Mouse (Mus musculus) forebrain, embryonic 11.5 days (tissue): ENCODE data around the gene Fam160a2. TPM values are rescaled to one million over a fixed set of nuclear protein-coding genes. Genes with fewer than 3 reads are reported as not detected.
"Not testable (repeated sequence)": the region's sequence is repeated elsewhere in the genome, so short reads cannot be mapped to it uniquely, and the experiment has no call there.

Experiments
- ATAC-seq: fragments of 200-750 bp; cut with Nextera tagmentation; replicated peaks from 2 replicates; pipeline ENCODE4 v1.8.0; 2017; ENCODE audit warnings: moderate TSS enrichment; ENCODE audit not compliant: low FRiP score
- DNase-seq: peaks from one replicate; pipeline ENCODE4 v3.0.0-alpha.2; 2017; ENCODE audit warnings: low spot score
- H3K27ac ChIP-seq: fragments of 300-500 bp; sonication (generic); 2 replicates; pipeline ENCODE4 v1.5.1; 2014; ENCODE audit warnings: low read depth, low read length
- H3K27me3 ChIP-seq: fragments of 300-500 bp; sonication (generic); 2 replicates; pipeline ENCODE4 v1.6.1; 2014; ENCODE audit warnings: mild to moderate bottlenecking, low read length, mixed read lengths; ENCODE audit not compliant: control insufficient read depth, insufficient read depth
- H3K36me3 ChIP-seq: fragments of 300-500 bp; sonication (generic); 2 replicates; pipeline ENCODE4 v1.6.1; 2014; ENCODE audit warnings: mild to moderate bottlenecking, low read length, moderate library complexity, mixed read lengths; ENCODE audit not compliant: control insufficient read depth, insufficient read depth
- H3K4me1 ChIP-seq: fragments of 300-500 bp; sonication (generic); replicated peaks from 2 replicates; pipeline ENCODE4 v1.6.1; 2014; ENCODE audit warnings: low read length, mixed read lengths; ENCODE audit not compliant: control insufficient read depth, insufficient read depth
- H3K4me2 ChIP-seq: fragments of 300-500 bp; sonication (generic); 2 replicates; pipeline ENCODE4 v1.6.1; 2014; ENCODE audit warnings: low read depth, mild to moderate bottlenecking, low read length, moderate library complexity, mixed read lengths; ENCODE audit not compliant: severe bottlenecking
- H3K4me3 ChIP-seq: fragments of 300-500 bp; sonication (generic); 2 replicates; pipeline ENCODE4 v1.5.1; 2014; ENCODE audit warnings: low read depth, low read length
- H3K9ac ChIP-seq: fragments of 300-500 bp; sonication (generic); 2 replicates; pipeline ENCODE4 v1.6.1; 2014; ENCODE audit warnings: low read length
- H3K9me3 ChIP-seq: fragments of 300-500 bp; sonication (generic); 2 replicates; pipeline ENCODE4 v1.6.1; 2016; ENCODE audit warnings: low read length, mixed read lengths; ENCODE audit not compliant: control insufficient read depth
- WGBS: fragments of 180-500 bp; shearing (Covaris S2); extraction: QIAGEN DNeasy Blood & Tissue Kit; methylation state at CpG from one replicate; pipeline ENCODE4 v1.1.7; 2014; 5-methylcytosine and 5-hydroxymethylcytosine counted together
- polyA plus RNA-seq: library from polyadenylated mRNA; unstranded; fragments of >200 nt; fragmentation: Nextera tagmentation; extraction: Ambion mirVana; gene quantifications from 2 replicates; pipeline ENCODE4 v1.2.1, GENCODE M21; 2014

Gene Fam160a2
- polyA plus RNA-seq, 1 experiment from 2014 or later: 47.4 TPM

GRCm38 (mm10) chr7:105425424-105426043, 25.7 kb upstream of the Fam160a2 start, which contains the start of gene Cckbr:
Gene Cckbr (plus strand): TSS chr7:105425731.
- 1% methylated on average over 31 of the region's 31 CpGs for WGBS
- peak within 1 kb of the TSS; percentile 79 for H3K4me2 ChIP-seq
- no peak within 1 kb of the TSS for H3K27ac ChIP-seq
- peaks cover 11% of the 10 kb centered on the region for H3K27me3 ChIP-seq
- H3K9ac ChIP-seq: peak within 1 kb of the TSS; percentile 55
- H3K9me3 ChIP-seq: no peaks in the 10 kb centered on the region
- DNase-seq: peak; percentile 71
- peak; percentile 90 for ATAC-seq
- no peaks in the 10 kb centered on the region for H3K36me3 ChIP-seq
- H3K4me1 ChIP-seq: peaks cover 4% of the 10 kb centered on the region; the same call in 1 of the 2 replicates
- H3K4me3 ChIP-seq: peak within 1 kb of the TSS; percentile 45

DNA sequence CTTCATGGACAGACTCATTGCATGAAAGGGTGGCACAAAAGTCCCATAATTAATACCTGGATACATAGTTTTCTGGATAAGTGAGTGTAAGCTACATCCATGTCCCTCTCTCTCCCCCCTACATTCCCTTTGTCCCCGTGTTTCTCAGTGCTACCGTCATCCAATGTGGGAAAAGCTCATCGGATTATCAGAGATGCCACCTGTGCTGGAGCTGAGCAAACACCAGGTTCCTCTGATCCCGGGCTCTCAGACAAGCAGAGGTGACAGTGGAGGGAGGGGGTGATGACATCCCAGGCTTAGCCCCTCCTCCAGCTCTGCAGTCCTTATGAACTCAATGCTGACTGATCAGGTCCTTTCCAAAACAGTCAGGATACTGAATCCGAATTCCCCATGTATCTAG, 24.5 kb upstream of the Fam160a2 start:
- 39% methylated on average over 5 of the region's 5 CpGs for WGBS

DNA sequence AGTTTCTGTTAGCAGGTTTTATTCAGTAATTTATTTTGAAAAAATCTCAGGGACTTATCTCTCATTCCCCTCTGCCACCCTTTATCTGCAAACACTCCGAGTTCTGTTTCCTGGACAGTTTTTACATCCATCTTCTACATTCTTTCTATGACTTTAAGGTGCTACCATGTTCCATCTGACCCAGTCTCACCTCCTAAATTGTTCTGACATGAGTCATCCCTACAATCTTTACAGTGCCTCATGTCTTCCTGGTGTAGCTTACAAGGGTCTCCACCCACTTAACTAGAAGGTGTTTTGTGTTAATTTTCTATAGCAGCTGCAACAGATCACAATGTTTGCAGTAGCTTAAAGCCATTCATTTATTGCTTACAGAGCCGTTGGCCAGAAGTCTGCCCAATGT, 21.0 kb upstream of the Fam160a2 start:
- no peak overlapping the region for H3K9ac ChIP-seq
- no peak for ATAC-seq
- no peak overlapping the region for H3K4me2 ChIP-seq
- 68% methylated on average over 2 of the region's 2 CpGs for WGBS
- H3K27ac ChIP-seq: no peak overlapping the region
- H3K36me3 ChIP-seq: no peaks in the 10 kb centered on the region
- no peak overlapping the region for H3K4me3 ChIP-seq
- no peaks in the 10 kb centered on the region for H3K4me1 ChIP-seq
- H3K9me3 ChIP-seq: no peaks in the 10 kb centered on the region
- H3K27me3 ChIP-seq: peaks cover 5% of the 10 kb centered on the region
- no peak for DNase-seq

More for the DNA sequence above, 24.5 kb upstream of the Fam160a2 start:
- H3K36me3 ChIP-seq: no peaks in the 10 kb centered on the region
- no peaks in the 10 kb centered on the region for H3K9me3 ChIP-seq
- H3K4me2 ChIP-seq: no peak overlapping the region
- peaks cover 11% of the 10 kb centered on the region for H3K27me3 ChIP-seq
- no peak overlapping the region for H3K4me3 ChIP-seq
- no peak overlapping the region for H3K9ac ChIP-seq
- ATAC-seq (no peak), DNase-seq (no peak)
- no peak overlapping the region for H3K27ac ChIP-seq
- H3K4me1 ChIP-seq: peaks cover 4% of the 10 kb centered on the region; the same call in 1 of the 2 replicates

- Histone ChIP-seq H3K27ac (no peak overlapping the region), H3K9ac (no peak overlapping the region), H3K9me3 (no peaks in the 10 kb centered on the region), H3K4me3 (no peak overlapping the region), H3K4me1 (no peaks in the 10 kb centered on the region), H3K27me3 (no peaks in the 10 kb centered on the region), H3K4me2 (no peak overlapping the region), H3K36me3 (no peaks in the 10 kb centered on the region)
- no peak for ATAC-seq
- 88% methylated on average over 5 of the region's 5 CpGs for WGBS
- no peak for DNase-seq
Measured at GRCm38 (mm10) chr7:105418106-105418505, 18.3 kb upstream of the Fam160a2 start.

- no peaks in the 10 kb centered on the region for H3K9me3 ChIP-seq
- no peak overlapping the region for H3K4me2 ChIP-seq
- 92% methylated on average over 7 of the region's 7 CpGs for WGBS
- no peak for DNase-seq
- no peak for ATAC-seq
- no peak overlapping the region for H3K27ac ChIP-seq
- no peaks in the 10 kb centered on the region for H3K27me3 ChIP-seq
- no peaks in the 10 kb centered on the region for H3K36me3 ChIP-seq
- no peaks in the 10 kb centered on the region for H3K4me1 ChIP-seq
- no peak overlapping the region for H3K4me3 ChIP-seq
- no peak overlapping the region for H3K9ac ChIP-seq
Measured at GRCm38 (mm10) chr7:105416529-105416928, 16.7 kb upstream of the Fam160a2 start.

DNA sequence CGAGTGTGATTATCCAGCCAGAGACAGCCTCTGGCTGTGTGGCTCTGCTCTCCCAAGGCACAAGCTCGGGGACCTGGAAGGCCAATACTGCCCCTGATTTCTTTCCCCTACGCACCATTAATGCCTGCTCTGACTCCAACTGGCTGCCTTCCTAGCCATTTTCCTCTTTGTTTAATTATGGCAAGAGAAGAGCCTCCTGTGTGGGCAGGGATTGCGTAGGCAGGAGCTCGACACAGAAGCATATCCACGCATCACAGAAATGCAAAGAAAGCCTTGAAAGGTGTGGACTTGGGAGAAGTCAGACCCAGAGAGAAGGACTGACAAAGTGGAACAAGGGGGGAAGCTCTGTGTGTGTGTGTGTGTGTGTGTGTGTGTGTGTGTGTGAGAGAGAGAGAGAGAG, 14.5 kb upstream of the Fam160a2 start:
- Histone ChIP-seq H3K27ac (no peak overlapping the region), H3K27me3 (no peaks in the 10 kb centered on the region), H3K9ac (no peak overlapping the region), H3K9me3 (no peaks in the 10 kb centered on the region), H3K4me1 (no peaks in the 10 kb centered on the region), H3K4me3 (no peak overlapping the region), H3K36me3 (no peaks in the 10 kb centered on the region), H3K4me2 (no peak overlapping the region)
- WGBS: 70% methylated on average over 6 of the region's 6 CpGs
- DNase-seq (no peak), ATAC-seq (no peak)

DNA sequence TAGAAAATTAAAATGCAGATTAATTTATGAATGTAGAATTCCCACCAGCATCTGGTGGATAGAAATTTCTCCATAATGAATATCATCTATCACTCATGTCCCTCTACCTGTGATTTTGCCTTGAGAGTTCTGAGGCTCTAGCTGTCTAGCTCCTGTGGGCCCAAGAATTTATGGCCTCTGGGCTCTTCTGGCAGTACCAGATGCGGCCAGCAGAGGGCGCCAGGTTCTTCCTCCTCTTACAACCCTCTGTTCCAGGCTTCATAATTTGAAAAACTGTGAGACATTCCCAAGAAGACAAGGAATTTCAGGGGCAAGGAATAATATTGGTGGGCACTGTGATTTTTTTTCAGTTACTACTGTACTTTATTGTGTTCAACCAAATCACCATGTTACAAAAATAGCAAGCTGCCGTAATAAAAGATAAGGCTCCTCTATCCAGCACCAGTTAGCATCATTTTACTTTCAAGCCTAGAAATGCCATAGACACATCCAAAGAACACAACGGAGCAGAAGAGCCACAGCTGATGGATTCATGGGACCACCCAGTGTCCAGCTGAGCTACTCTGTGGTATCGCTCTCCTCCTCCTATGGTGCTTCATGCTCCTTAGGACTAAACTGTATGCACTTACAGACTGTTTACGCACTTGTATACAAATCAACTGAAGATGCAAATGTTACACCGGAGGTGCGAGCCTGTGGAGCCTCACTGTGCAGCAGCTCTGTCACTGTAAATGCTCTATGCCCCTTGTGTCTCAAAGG, 12.2 kb upstream of the Fam160a2 start:
- not testable (repeated sequence) for H3K4me1 ChIP-seq, H3K4me3 ChIP-seq, H3K36me3 ChIP-seq, H3K9ac ChIP-seq, H3K27me3 ChIP-seq, H3K4me2 ChIP-seq, H3K27ac ChIP-seq, H3K9me3 ChIP-seq
- DNase-seq (peak; percentile 83), ATAC-seq (peak; percentile 77)
- WGBS: 63% methylated on average over 8 of the region's 8 CpGs

GRCm38 (mm10) chr7:105406322-105406721, 6.5 kb upstream of the Fam160a2 start:
- no peaks in the 10 kb centered on the region for H3K27me3 ChIP-seq
- no peaks in the 10 kb centered on the region for H3K36me3 ChIP-seq
- H3K27ac ChIP-seq: no peak overlapping the region
- H3K9me3 ChIP-seq: no peaks in the 10 kb centered on the region
- no peak overlapping the region for H3K9ac ChIP-seq
- 57% methylated on average over 1 of the region's 1 CpGs for WGBS
- H3K4me1 ChIP-seq: no peaks in the 10 kb centered on the region
- no peak for ATAC-seq
- H3K4me2 ChIP-seq: no peak overlapping the region
- DNase-seq: no peak
- no peak overlapping the region for H3K4me3 ChIP-seq

DNA sequence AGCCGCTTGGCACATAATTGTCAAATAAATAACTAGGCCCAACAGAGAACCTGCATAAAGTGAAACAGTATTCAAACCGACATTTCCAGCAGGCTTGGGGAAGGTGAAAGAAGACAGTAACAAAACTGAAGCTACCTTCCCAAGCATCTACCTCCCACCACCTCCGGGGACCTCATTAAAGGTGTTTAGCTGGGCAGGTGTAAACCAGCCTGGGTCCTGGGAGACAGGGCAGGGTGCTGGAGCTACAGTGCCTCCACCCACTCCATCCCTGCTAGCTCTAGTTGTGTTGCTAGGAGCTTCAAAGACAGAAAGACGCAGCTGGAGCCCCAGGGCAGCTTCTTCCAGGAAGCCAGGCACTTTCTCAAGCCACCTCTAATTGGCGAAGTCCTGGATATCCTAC, 4.4 kb upstream of the Fam160a2 start, which contains the start of gene Cnga4:
TSS of gene Cnga4 (plus strand) at position 301 of the 400 bp plus-strand sequence.
- H3K36me3 ChIP-seq: no peaks in the 10 kb centered on the region
- WGBS: 87% methylated on average over 5 of the region's 5 CpGs
- ATAC-seq (no peak), DNase-seq (no peak)
- H3K27me3 ChIP-seq: no peaks in the 10 kb centered on the region
- H3K4me2 ChIP-seq: no peak within 1 kb of the TSS
- H3K9ac ChIP-seq: no peak within 1 kb of the TSS
- H3K9me3 ChIP-seq: no peaks in the 10 kb centered on the region
- H3K4me1 ChIP-seq: no peaks in the 10 kb centered on the region
- no peak within 1 kb of the TSS for H3K4me3 ChIP-seq
- H3K27ac ChIP-seq: no peak within 1 kb of the TSS
